10 mouse cellular contexts compared by ENCODE assay signal in the genomic region with DNA sequence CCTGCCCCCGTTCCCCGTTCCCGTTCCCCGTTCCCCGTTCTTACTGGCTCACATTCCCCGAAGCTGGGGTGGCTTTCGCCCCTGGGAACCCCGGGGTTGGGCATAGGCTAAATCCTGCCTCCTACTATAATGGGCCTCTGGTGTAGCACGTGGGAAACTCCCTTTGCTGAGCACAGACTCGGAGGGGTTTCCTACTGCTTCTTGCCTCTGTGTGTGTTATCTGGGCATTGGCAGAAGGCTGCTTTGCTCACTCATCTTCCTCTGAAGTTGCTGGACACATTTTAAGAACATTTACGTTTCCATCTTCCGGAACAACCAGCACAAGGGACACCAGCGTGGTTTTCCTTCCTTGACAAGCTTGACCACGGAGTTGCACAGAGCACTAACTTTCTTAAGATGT. TPM values are rescaled to one million over a fixed set of nuclear protein-coding genes. Genes with fewer than 3 reads are reported as not detected.
DNase-seq lines count a peak whose midpoint lies in the region; ATAC-seq and TF ChIP-seq lines count a peak whose summit lies in the region.
"Had no signal": no experiment of that assay in that cellular context is flagged by ENCODE, and none has a peak within 500 bp of the region (broad histone marks: within the 10 kb centered on the region; RNA-seq: fewer than 3 reads in every experiment).

No protein-coding gene starts in this region.

- no peak for ATAC-seq in lung, embryonic 14.5 days (ENCODE audit: insufficient read depth)
- no peak for ATAC-seq in forebrain, embryonic 14.5 days
- peak; percentile 75 for ATAC-seq in liver, embryonic 13.5 days (ENCODE audit: low read depth)
- ATAC-seq in stomach, embryonic 16.5 days (ENCODE audit: insufficient read depth, low FRiP score), result no peak

- 27% methylated on average over 14 of the region's 14 CpGs for WGBS in lung, embryonic 14.5 days
- 28% methylated on average over 14 of the region's 14 CpGs for WGBS in forebrain, embryonic 14.5 days
- 3% methylated on average over 14 of the region's 14 CpGs for WGBS in liver, embryonic 13.5 days (ENCODE audit: insufficient replicate concordance)
- WGBS in stomach, embryonic 16.5 days, result 32% methylated on average over 14 of the region's 14 CpGs
- WGBS in lung, adult 2 months, result 22% methylated on average over 14 of the region's 14 CpGs

- TF ChIP-seq POLR2A in lung, adult 2 months (IDR thresholded peaks at IDR 0.05; ENCODE audit: borderline replicate concordance, extremely low read depth, low read depth, low read length), result no peak

- no peak for DNase-seq in lung, embryonic 14.5 days
- DNase-seq in lung, postnatal 4 days, result no peak
- DNase-seq in forebrain, embryonic 14.5 days (ENCODE audit: low spot score), result no peak
- peak; percentile 72 for DNase-seq in liver, embryonic 13.5 days
- DNase-seq in lung, adult 2 months, result no peak
- no peak for DNase-seq in layer of hippocampus, adult 11-12 months (ENCODE audit: low spot score)
- no peak for DNase-seq in layer of hippocampus, postnatal 36 days

- H3K27me3 ChIP-seq in lung, embryonic 14.5 days (ENCODE audit: insufficient read depth, low read length), result peaks cover 11% of the 10 kb centered on the region
- H3K27me3 ChIP-seq in forebrain, embryonic 14.5 days (replicated peaks; ENCODE audit: control insufficient read depth, insufficient read depth, low read length), result peaks cover 9% of the 10 kb centered on the region; the same call in 1 of the 2 replicates
- peaks cover 8% of the 10 kb centered on the region; the same call in 1 of the 2 replicates for H3K27me3 ChIP-seq in liver, embryonic 13.5 days
- no peaks in the 10 kb centered on the region for H3K27me3 ChIP-seq in stomach, embryonic 16.5 days (ENCODE audit: control insufficient read depth, insufficient read depth, low read length)

- H3K9ac ChIP-seq in lung, embryonic 14.5 days, result no peak overlapping the region; the same call in 1 of the 2 replicates
- peak overlapping the region; percentile 58; the same call in 1 of the 2 replicates for H3K9ac ChIP-seq in forebrain, embryonic 14.5 days (ENCODE audit: low read length)
- H3K9ac ChIP-seq in liver, embryonic 13.5 days, result peak overlapping the region; percentile 98
- H3K9ac ChIP-seq in stomach, embryonic 16.5 days (ENCODE audit: low read length), result no peak overlapping the region

- TF ChIP-seq CTCF in lung, embryonic 14.5 days (IDR thresholded peaks at IDR 0.05; ENCODE audit: low read depth), result no peak
- TF ChIP-seq CTCF in lung, adult 2 months (IDR thresholded peaks at IDR 0.05; ENCODE audit: insufficient read depth, low read length), result no peak

- H3K4me3 ChIP-seq in lung, embryonic 14.5 days (ENCODE audit: low read depth, low read length), result peak overlapping the region; percentile 30; the same call in 1 of the 2 replicates
- H3K4me3 ChIP-seq in forebrain, embryonic 14.5 days (ENCODE audit: low read depth, low read length), result peak overlapping the region; percentile 35; the same call in 1 of the 2 replicates
- peak overlapping the region; percentile 78 for H3K4me3 ChIP-seq in liver, embryonic 13.5 days (replicated peaks)
- H3K4me3 ChIP-seq in stomach, embryonic 16.5 days (replicated peaks; ENCODE audit: low read length), result no peak overlapping the region
- no peak overlapping the region for H3K4me3 ChIP-seq in lung, adult 2 months (replicated peaks; ENCODE audit: extremely low read depth, low read depth, low read length)

- no peaks in the 10 kb centered on the region for H3K4me1 ChIP-seq in lung, embryonic 14.5 days (ENCODE audit: insufficient read depth)
- H3K4me1 ChIP-seq in forebrain, embryonic 14.5 days (ENCODE audit: control insufficient read depth, insufficient read depth, low read length), result peaks cover 5% of the 10 kb centered on the region; the same call in 1 of the 2 replicates
- peaks cover 49% of the 10 kb centered on the region for H3K4me1 ChIP-seq in liver, embryonic 13.5 days (replicated peaks)
- peaks cover 6% of the 10 kb centered on the region; the same call in 1 of the 2 replicates for H3K4me1 ChIP-seq in stomach, embryonic 16.5 days (ENCODE audit: control insufficient read depth, insufficient read depth, low read length)
- H3K4me1 ChIP-seq in lung, adult 2 months (ENCODE audit: control insufficient read depth, insufficient read depth, low read length), result no peaks in the 10 kb centered on the region

- no peaks in the 10 kb centered on the region for H3K36me3 ChIP-seq in lung, embryonic 14.5 days (ENCODE audit: insufficient read depth)
- H3K36me3 ChIP-seq in forebrain, embryonic 14.5 days (ENCODE audit: control insufficient read depth, insufficient read depth, low read length), result no peaks in the 10 kb centered on the region
- peaks cover 35% of the 10 kb centered on the region for H3K36me3 ChIP-seq in liver, embryonic 13.5 days
- H3K36me3 ChIP-seq in stomach, embryonic 16.5 days (ENCODE audit: control insufficient read depth, insufficient read depth, low read length), result no peaks in the 10 kb centered on the region
- H3K36me3 ChIP-seq: G1E had no signal

- no peaks in the 10 kb centered on the region for H3K9me3 ChIP-seq in lung, embryonic 14.5 days (ENCODE audit: low read depth, low read length)
- H3K9me3 ChIP-seq in forebrain, embryonic 14.5 days (replicated peaks; ENCODE audit: control insufficient read depth, low read length), result no peaks in the 10 kb centered on the region
- H3K9me3 ChIP-seq in liver, embryonic 13.5 days (replicated peaks), result no peaks in the 10 kb centered on the region
- H3K9me3 ChIP-seq in stomach, embryonic 16.5 days (replicated peaks; ENCODE audit: control insufficient read depth, low read length), result no peaks in the 10 kb centered on the region
- H3K9me3 ChIP-seq: G1E had no signal

- H3K27ac ChIP-seq in lung, embryonic 14.5 days (ENCODE audit: low read depth), result no peak overlapping the region; the same call in 1 of the 2 replicates
- no peak overlapping the region for H3K27ac ChIP-seq in forebrain, embryonic 14.5 days (ENCODE audit: low read depth, low read length)
- H3K27ac ChIP-seq in liver, embryonic 13.5 days, result peak overlapping the region; percentile 100
- H3K27ac ChIP-seq in stomach, embryonic 16.5 days (ENCODE audit: low read length), result no peak overlapping the region

- peak overlapping the region; percentile 61 for H3K4me2 ChIP-seq in lung, embryonic 14.5 days
- peak overlapping the region; percentile 81 for H3K4me2 ChIP-seq in forebrain, embryonic 14.5 days (ENCODE audit: low read length)
- peak overlapping the region; percentile 87 for H3K4me2 ChIP-seq in liver, embryonic 13.5 days
- H3K4me2 ChIP-seq in stomach, embryonic 16.5 days (ENCODE audit: low read depth, low read length), result peak overlapping the region; percentile 56

RNA-seq across cellular contexts. Expression of a gene that starts 0.8 kb away (rescaled TPM):
- 0.11 TPM in 1 of 2 replicates, not detected in the other for polyA plus RNA-seq in lung, embryonic 14.5 days (2014; fragmentation: Nextera tagmentation; extraction: Ambion mirVana)
- polyA plus RNA-seq in forebrain, embryonic 14.5 days (2014; fragmentation: Nextera tagmentation; extraction: Ambion mirVana), result not detected in 2 replicates
- polyA plus RNA-seq in liver, embryonic 13.5 days (2015; fragmentation: Nextera tagmentation; extraction: Ambion mirVana), result 9.2 and 12.4 TPM in 2 replicates
- polyA plus RNA-seq in stomach, embryonic 16.5 days (2015; fragmentation: Nextera tagmentation; extraction: Ambion mirVana), result 0.66 and 0.67 TPM in 2 replicates
- 0.08 TPM in 1 of 2 replicates, not detected in the other for polyA plus RNA-seq in lung, adult 2 months (2012; rRNA removed)
- total RNA-seq in layer of hippocampus, postnatal 36 days (2021), result not detected
- polyA plus RNA-seq: G1E had no signal

RNA-seq across cellular contexts. Expression of a gene that starts 10.8 kb away (rescaled TPM):
- polyA plus RNA-seq in lung, embryonic 14.5 days (2014; fragmentation: Nextera tagmentation; extraction: Ambion mirVana), result not detected in 2 replicates
- polyA plus RNA-seq in forebrain, embryonic 14.5 days (2014; fragmentation: Nextera tagmentation; extraction: Ambion mirVana), result not detected in 2 replicates
- polyA plus RNA-seq in liver, embryonic 13.5 days (2015; fragmentation: Nextera tagmentation; extraction: Ambion mirVana), result not detected in 2 replicates
- polyA plus RNA-seq in stomach, embryonic 16.5 days (2015; fragmentation: Nextera tagmentation; extraction: Ambion mirVana), result 0.17 TPM in 1 of 2 replicates, not detected in the other
- not detected in 2 replicates for polyA plus RNA-seq in lung, adult 2 months (2012; rRNA removed)
- total RNA-seq in layer of hippocampus, postnatal 36 days (2021), result not detected
- total RNA-seq: layer of hippocampus, postnatal 10 days had no signal
- polyA plus RNA-seq: G1E had no signal

RNA-seq across cellular contexts. Expression of a gene that starts 17.5 kb away (rescaled TPM):
- not detected in 2 replicates for polyA plus RNA-seq in lung, embryonic 14.5 days (2014; fragmentation: Nextera tagmentation; extraction: Ambion mirVana)
- not detected in 2 replicates for polyA plus RNA-seq in forebrain, embryonic 14.5 days (2014; fragmentation: Nextera tagmentation; extraction: Ambion mirVana)
- not detected in 2 replicates for polyA plus RNA-seq in liver, embryonic 13.5 days (2015; fragmentation: Nextera tagmentation; extraction: Ambion mirVana)
- not detected in 2 replicates for polyA plus RNA-seq in stomach, embryonic 16.5 days (2015; fragmentation: Nextera tagmentation; extraction: Ambion mirVana)
- polyA plus RNA-seq in lung, adult 2 months (2012; rRNA removed), result not detected in 2 replicates
- total RNA-seq in layer of hippocampus, postnatal 36 days (2021), result not detected
- total RNA-seq: layer of hippocampus, postnatal 10 days had no signal
- polyA plus RNA-seq: G1E had no signal

RNA-seq across cellular contexts. Expression of a gene that starts 25.2 kb away (rescaled TPM):
- not detected in 2 replicates for polyA plus RNA-seq in lung, embryonic 14.5 days (2014; fragmentation: Nextera tagmentation; extraction: Ambion mirVana)
- polyA plus RNA-seq in forebrain, embryonic 14.5 days (2014; fragmentation: Nextera tagmentation; extraction: Ambion mirVana), result not detected in 2 replicates
- not detected in 2 replicates for polyA plus RNA-seq in liver, embryonic 13.5 days (2015; fragmentation: Nextera tagmentation; extraction: Ambion mirVana)
- 4.2 and 15.4 TPM in 2 replicates for polyA plus RNA-seq in stomach, embryonic 16.5 days (2015; fragmentation: Nextera tagmentation; extraction: Ambion mirVana)
- polyA plus RNA-seq in lung, adult 2 months (2012; rRNA removed), result not detected in 2 replicates
- not detected for total RNA-seq in layer of hippocampus, postnatal 36 days (2021)
- total RNA-seq: G1E; layer of hippocampus, postnatal 10 days had no signal
- polyA plus RNA-seq: G1E had no signal

RNA-seq across cellular contexts. Expression of a gene that starts 39.8 kb away (rescaled TPM):
- polyA plus RNA-seq in lung, embryonic 14.5 days (2014; fragmentation: Nextera tagmentation; extraction: Ambion mirVana), result not detected in 2 replicates
- not detected in 2 replicates for polyA plus RNA-seq in forebrain, embryonic 14.5 days (2014; fragmentation: Nextera tagmentation; extraction: Ambion mirVana)
- polyA plus RNA-seq in liver, embryonic 13.5 days (2015; fragmentation: Nextera tagmentation; extraction: Ambion mirVana), result not detected in 2 replicates
- polyA plus RNA-seq in stomach, embryonic 16.5 days (2015; fragmentation: Nextera tagmentation; extraction: Ambion mirVana), result not detected in 2 replicates
- not detected in 2 replicates for polyA plus RNA-seq in lung, adult 2 months (2012; rRNA removed)
- not detected for total RNA-seq in layer of hippocampus, postnatal 36 days (2021)
- total RNA-seq: G1E; layer of hippocampus, postnatal 10 days had no signal
- polyA plus RNA-seq: G1E had no signal

Comparison
In these comparisons a context has a peak if more than half of its experiments do, and no peak if none do; other contexts are left out.
1. H3K4me3 ChIP-seq: peak in lung, embryonic 14.5 days (single experiment), forebrain, embryonic 14.5 days (single experiment) and liver, embryonic 13.5 days (single experiment); none in stomach, embryonic 16.5 days (single experiment) and lung, adult 2 months (single experiment).
2. H3K9ac ChIP-seq: peak in forebrain, embryonic 14.5 days (single experiment) and liver, embryonic 13.5 days (single experiment); none in lung, embryonic 14.5 days (single experiment) and stomach, embryonic 16.5 days (single experiment).
3. Peak in every context shown above with its lines, with median percentiles within 50 percentile points of each other: H3K4me2 ChIP-seq.